Mouse (Mus musculus) forebrain, embryonic 15.5 days (tissue): ENCODE data around the gene Speer4d. TPM values are rescaled to one million over a fixed set of nuclear protein-coding genes. Genes with fewer than 3 reads are reported as not detected.
"Not testable (repeated sequence)": the region's sequence is repeated elsewhere in the genome, so short reads cannot be mapped to it uniquely, and the experiment has no call there.

ENCODE experiments used
- ATAC-seq: fragments of 200-750 bp; cut with Nextera tagmentation; replicated peaks from 2 replicates; pipeline ENCODE4 v1.8.0; 2017; ENCODE audit warnings: mild to moderate bottlenecking, moderate TSS enrichment, moderate library complexity
- H3K27ac ChIP-seq: fragments of 300-500 bp; sonication (generic); replicated peaks from 2 replicates; pipeline ENCODE4 v1.5.1; 2015; ENCODE audit warnings: mild to moderate bottlenecking, inconsistent platforms
- H3K27me3 ChIP-seq: fragments of 300-500 bp; sonication (generic); 2 replicates; pipeline ENCODE4 v1.6.1; 2015; ENCODE audit warnings: inconsistent platforms
- H3K36me3 ChIP-seq: fragments of 300-500 bp; sonication (generic); 2 replicates; pipeline ENCODE4 v1.6.1; 2015; ENCODE audit warnings: mild to moderate bottlenecking, inconsistent platforms
- H3K4me1 ChIP-seq: fragments of 300-500 bp; sonication (generic); 2 replicates; pipeline ENCODE4 v1.6.1; 2015; ENCODE audit warnings: inconsistent platforms
- H3K4me2 ChIP-seq: fragments of 300-500 bp; sonication (generic); replicated peaks from 2 replicates; pipeline ENCODE4 v1.6.1; 2015; ENCODE audit warnings: mild to moderate bottlenecking, inconsistent platforms
- H3K4me3 ChIP-seq: fragments of 300-500 bp; sonication (generic); 2 replicates; pipeline ENCODE4 v1.5.1; 2015; ENCODE audit warnings: mild to moderate bottlenecking, inconsistent platforms
- H3K9ac ChIP-seq: fragments of 300-500 bp; sonication (generic); replicated peaks from 2 replicates; pipeline ENCODE4 v1.6.1; 2015; ENCODE audit warnings: mild to moderate bottlenecking, inconsistent platforms
- H3K9me3 ChIP-seq: fragments of 300-500 bp; sonication (generic); 2 replicates; pipeline ENCODE4 v1.6.1; 2016; ENCODE audit warnings: inconsistent platforms
- WGBS: fragments of 180-500 bp; shearing (Covaris S2); methylation state at CpG from one replicate; pipeline ENCODE4 v1.1.7; 2015; ENCODE audit warnings: mixed read lengths; 5-methylcytosine and 5-hydroxymethylcytosine counted together
- polyA plus RNA-seq: library from polyadenylated mRNA; unstranded; fragments of >200 nt; fragmentation: Nextera tagmentation; extraction: Ambion mirVana; gene quantifications from 2 replicates; pipeline ENCODE4 v1.2.1, GENCODE M21; 2015

Gene Speer4d
- polyA plus RNA-seq, 1 experiment from 2014 or later: not detected

GRCm38 (mm10) chr5:15603585-15603984 is 15.3 kb upstream of the Speer4d start:
- H3K9me3 ChIP-seq: peaks cover 24% of the 10 kb centered on the region
- H3K4me3 ChIP-seq, H3K27me3 ChIP-seq, H3K4me2 ChIP-seq, H3K4me1 ChIP-seq, H3K36me3 ChIP-seq, H3K27ac ChIP-seq, H3K9ac ChIP-seq, ATAC-seq: not testable (repeated sequence)
- whole genome bisulfite sequencing: 76% methylated on average over 8 of the region's 8 CpGs

GRCm38 (mm10) chr5:15606677-15607076 is 12.2 kb upstream of the Speer4d start:
- not testable (repeated sequence) for H3K9ac ChIP-seq, H3K4me2 ChIP-seq, H3K27ac ChIP-seq, H3K27me3 ChIP-seq, H3K36me3 ChIP-seq, H3K4me3 ChIP-seq, H3K4me1 ChIP-seq
- ATAC-seq: peak; percentile 60
- H3K9me3 ChIP-seq: peaks cover 17% of the 10 kb centered on the region
- WGBS: 65% methylated on average over 6 of the region's 6 CpGs

- H3K9ac ChIP-seq: not testable (repeated sequence)
Measured at GRCm38 (mm10) chr5:15610695-15611094, 8.2 kb upstream of the Speer4d start.

GRCm38 (mm10) chr5:15616195-15616594 is 2.7 kb upstream of the Speer4d start:
- H3K4me2 ChIP-seq, H3K4me3 ChIP-seq, H3K9me3 ChIP-seq, H3K27ac ChIP-seq, H3K4me1 ChIP-seq, H3K9ac ChIP-seq, H3K27me3 ChIP-seq, ATAC-seq, H3K36me3 ChIP-seq: not testable (repeated sequence)
- 81% methylated on average over 3 of the region's 3 CpGs for WGBS

More at GRCm38 (mm10) chr5:15610695-15611094, 8.2 kb upstream of the Speer4d start:
- not testable (repeated sequence) for H3K4me3 ChIP-seq, H3K27me3 ChIP-seq, ATAC-seq, H3K27ac ChIP-seq, H3K9me3 ChIP-seq, H3K4me2 ChIP-seq, H3K36me3 ChIP-seq, H3K4me1 ChIP-seq
- WGBS: 4% methylated on average over 1 of the region's 1 CpGs

GRCm38 (mm10) chr5:15628136-15628535 is 9.3 kb downstream of the Speer4d start:
- 34% methylated on average over 1 of the region's 1 CpGs for WGBS

DNA sequence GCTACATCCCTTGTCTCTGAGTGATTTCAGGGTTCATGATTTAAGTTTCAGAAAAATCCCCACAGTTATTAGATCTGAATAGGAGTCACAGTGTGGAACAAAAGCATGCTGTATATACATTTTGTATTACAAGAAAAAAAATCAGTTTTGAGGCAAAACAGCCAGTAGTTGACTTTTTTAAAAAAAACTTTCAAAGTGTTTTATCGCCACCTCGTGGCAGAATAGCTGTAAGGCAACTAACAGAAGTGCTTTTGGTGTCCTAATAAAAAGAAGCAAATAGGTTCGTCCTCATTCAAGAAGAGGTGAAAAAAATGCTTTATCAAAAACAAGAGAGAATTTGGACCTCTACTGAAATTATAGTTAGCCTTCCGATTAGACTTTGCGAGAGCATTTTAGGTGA is 11.2 kb downstream of the Speer4d start:
- not testable (repeated sequence) for H3K9me3 ChIP-seq, H3K4me3 ChIP-seq, ATAC-seq, H3K4me1 ChIP-seq, H3K36me3 ChIP-seq, H3K4me2 ChIP-seq, H3K27ac ChIP-seq, H3K27me3 ChIP-seq, H3K9ac ChIP-seq
- WGBS: 34% methylated on average over 5 of the region's 5 CpGs

More at GRCm38 (mm10) chr5:15628136-15628535, 9.3 kb downstream of the Speer4d start:
- H3K27me3 ChIP-seq, H3K4me1 ChIP-seq, H3K4me3 ChIP-seq, H3K36me3 ChIP-seq, ATAC-seq, H3K9ac ChIP-seq, H3K4me2 ChIP-seq, H3K9me3 ChIP-seq, H3K27ac ChIP-seq: not testable (repeated sequence)

DNA sequence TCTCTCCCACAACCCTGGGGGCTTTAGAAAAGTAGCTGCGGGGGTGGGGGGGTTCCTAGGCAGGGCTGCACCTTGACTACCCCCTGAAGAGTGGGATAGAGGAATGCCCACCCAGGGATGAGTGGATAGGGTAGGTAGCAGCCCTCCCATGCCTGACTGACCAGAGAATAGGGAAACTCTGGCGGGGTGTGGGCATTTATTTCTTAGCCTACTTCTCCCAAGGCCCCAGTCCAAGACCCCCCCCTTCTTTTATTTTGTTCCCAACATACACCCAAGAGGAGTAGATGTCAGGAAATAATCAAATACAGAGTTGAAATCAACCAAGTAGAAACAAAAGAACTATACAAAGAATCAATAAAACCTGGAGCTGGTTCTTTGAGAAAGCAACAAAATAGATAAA is 18.8 kb downstream of the Speer4d start:
- not testable (repeated sequence) for H3K36me3 ChIP-seq, ATAC-seq, H3K4me3 ChIP-seq, H3K27ac ChIP-seq, H3K9ac ChIP-seq, H3K27me3 ChIP-seq, H3K4me2 ChIP-seq, H3K4me1 ChIP-seq
- peaks cover 15% of the 10 kb centered on the region for H3K9me3 ChIP-seq
- 69% methylated on average over 2 of the region's 2 CpGs for WGBS

DNA sequence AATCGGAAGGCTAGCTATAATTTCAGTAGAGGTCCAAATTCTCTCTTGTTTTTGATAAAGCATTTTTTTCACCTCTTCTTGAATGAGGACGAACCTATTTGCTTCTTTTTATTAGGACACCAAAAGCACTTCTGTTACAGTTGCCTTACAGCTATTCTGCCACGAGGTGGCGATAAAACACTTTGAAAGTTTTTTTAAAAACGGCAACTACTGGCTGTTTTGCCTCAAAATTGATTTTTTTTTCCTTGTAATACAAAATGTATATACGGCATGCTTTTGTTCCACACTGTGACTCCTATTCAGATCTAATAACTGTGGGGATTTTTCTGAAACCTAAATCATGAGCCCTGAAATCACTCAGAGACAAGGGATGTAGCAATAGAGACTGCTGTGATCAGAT is 26.8 kb downstream of the Speer4d start:
- H3K27ac ChIP-seq, H3K4me3 ChIP-seq, H3K4me1 ChIP-seq, H3K9ac ChIP-seq, H3K36me3 ChIP-seq, ATAC-seq, H3K4me2 ChIP-seq, H3K27me3 ChIP-seq, H3K9me3 ChIP-seq: not testable (repeated sequence)
- 32% methylated on average over 6 of the region's 6 CpGs for WGBS

GRCm38 (mm10) chr5:15652334-15652733 is 33.5 kb downstream of the Speer4d start:
- H3K4me2 ChIP-seq, H3K4me3 ChIP-seq, H3K36me3 ChIP-seq, H3K27ac ChIP-seq, H3K27me3 ChIP-seq, H3K9ac ChIP-seq, H3K4me1 ChIP-seq, ATAC-seq, H3K9me3 ChIP-seq: not testable (repeated sequence)
- WGBS: 69% methylated on average over 2 of the region's 2 CpGs

DNA sequence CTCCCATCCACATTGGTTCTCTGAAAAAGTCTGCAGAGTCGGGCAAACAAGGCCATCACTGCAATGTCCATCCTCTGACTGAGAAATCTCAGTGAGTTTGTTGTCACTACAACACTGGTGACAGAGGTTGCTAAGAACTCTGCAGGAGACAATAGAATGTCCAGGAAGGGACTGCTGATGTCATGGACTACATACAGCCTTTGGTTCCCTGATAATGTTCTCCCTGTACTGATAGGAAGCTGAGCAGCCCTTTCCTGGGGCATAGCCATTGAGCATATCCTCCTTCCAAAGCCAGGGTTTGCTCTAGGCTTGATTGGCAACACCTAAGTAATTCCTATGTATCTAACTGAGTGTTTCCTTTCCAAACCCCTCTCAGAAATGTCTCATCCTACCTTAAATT is 38.1 kb downstream of the Speer4d start, which contains the start of gene 4930572O03Rik:
4930572O03Rik (minus strand) TSS at position 101 of the 400 bp plus-strand sequence.
- not testable (repeated sequence) for H3K4me2 ChIP-seq, ATAC-seq, H3K9ac ChIP-seq, H3K36me3 ChIP-seq, H3K4me3 ChIP-seq, H3K9me3 ChIP-seq, H3K4me1 ChIP-seq, H3K27me3 ChIP-seq, H3K27ac ChIP-seq
- 75% methylated on average over 1 of the region's 1 CpGs for WGBS

DNA sequence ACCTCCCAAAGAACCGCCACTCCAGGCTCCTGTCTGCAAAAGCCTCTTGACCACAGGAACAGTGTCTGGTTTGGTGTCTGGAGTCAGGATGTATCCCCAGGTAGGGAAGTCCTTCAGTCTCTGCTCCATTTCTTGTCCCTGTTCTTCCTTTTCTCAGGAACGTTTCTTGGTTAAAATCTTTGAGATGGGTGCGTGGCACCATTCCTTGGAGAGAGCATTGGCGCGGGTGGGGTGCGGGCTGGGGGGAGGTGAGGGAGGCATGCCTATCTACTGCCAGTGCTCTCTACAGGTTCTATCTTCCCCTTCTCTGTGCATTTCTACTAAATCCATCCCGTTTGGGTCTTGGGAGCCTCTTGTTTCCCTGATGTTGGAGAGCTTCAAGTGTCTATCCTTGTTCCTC is 45.0 kb downstream of the Speer4d start:
- 76% methylated on average over 7 of the region's 7 CpGs for WGBS
- not testable (repeated sequence) for H3K4me1 ChIP-seq, H3K4me3 ChIP-seq, H3K4me2 ChIP-seq, H3K9ac ChIP-seq, H3K27ac ChIP-seq, H3K36me3 ChIP-seq, ATAC-seq, H3K27me3 ChIP-seq, H3K9me3 ChIP-seq

DNA sequence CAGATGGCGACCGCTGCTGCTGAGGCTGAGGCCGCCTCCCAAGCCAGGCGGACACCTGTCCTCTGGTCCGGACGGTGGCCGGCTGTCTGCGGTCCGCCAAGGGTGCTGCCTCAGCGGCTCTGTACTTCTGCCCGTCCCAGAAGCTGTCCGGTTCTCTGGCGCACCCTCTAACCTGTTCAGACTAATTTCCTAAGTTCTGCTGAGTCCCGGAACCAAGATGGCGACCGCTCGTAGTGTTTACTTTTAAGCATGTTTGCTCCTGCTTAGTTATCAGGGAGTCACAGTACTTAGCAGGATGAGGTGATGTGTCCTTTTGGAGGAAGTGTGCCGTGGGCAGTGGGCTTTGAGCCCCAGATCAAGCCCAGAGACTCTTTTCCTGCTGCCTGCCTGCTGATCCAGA is 51.9 kb downstream of the Speer4d start:
- H3K4me3 ChIP-seq, H3K36me3 ChIP-seq, H3K4me2 ChIP-seq, H3K27ac ChIP-seq, ATAC-seq, H3K9me3 ChIP-seq, H3K9ac ChIP-seq, H3K4me1 ChIP-seq, H3K27me3 ChIP-seq: not testable (repeated sequence)
- WGBS: 87% methylated on average over 10 of the region's 18 CpGs
